Mouse (Mus musculus) limb, embryonic 12.5 days (tissue): Measurements from ENCODE around the gene Slc12a1. TPM values are rescaled to one million over a fixed set of nuclear protein-coding genes. Genes with fewer than 3 reads are reported as not detected.

Experiments used
- ATAC-seq: fragments of 200-750 bp; cut with Nextera tagmentation; 2 replicates; pipeline ENCODE4 v1.8.0; 2017; ENCODE audit warnings: low read depth, moderate TSS enrichment; ENCODE audit not compliant: insufficient number of reproducible peaks, insufficient read depth, low FRiP score, low TSS enrichment
- H3K27ac ChIP-seq: fragments of 300-500 bp; sonication (generic); 2 replicates; pipeline ENCODE4 v1.5.1; 2016; ENCODE audit warnings: mild to moderate bottlenecking, moderate library complexity
- H3K27me3 ChIP-seq: fragments of 300-500 bp; sonication (generic); 2 replicates; pipeline ENCODE4 v1.6.1; 2016; ENCODE audit warnings: mild to moderate bottlenecking, moderate library complexity
- H3K36me3 ChIP-seq: fragments of 300-500 bp; sonication (generic); 2 replicates; pipeline ENCODE4 v1.6.1; 2016; ENCODE audit warnings: mild to moderate bottlenecking, moderate library complexity
- H3K4me1 ChIP-seq: fragments of 300-500 bp; sonication (generic); replicated peaks from 2 replicates; pipeline ENCODE4 v1.6.1; 2016
- H3K4me2 ChIP-seq: fragments of 300-500 bp; sonication (generic); 2 replicates; pipeline ENCODE4 v1.6.1; 2016; ENCODE audit warnings: mild to moderate bottlenecking, moderate library complexity
- H3K4me3 ChIP-seq: fragments of 300-500 bp; sonication (generic); replicated peaks from 2 replicates; pipeline ENCODE4 v1.5.1; 2016; ENCODE audit warnings: mild to moderate bottlenecking
- H3K9ac ChIP-seq: fragments of 300-500 bp; sonication (generic); replicated peaks from 2 replicates; pipeline ENCODE4 v1.6.1; 2016; ENCODE audit warnings: mild to moderate bottlenecking, moderate library complexity
- H3K9me3 ChIP-seq: fragments of 300-500 bp; sonication (generic); 2 replicates; pipeline ENCODE4 v1.6.1; 2016; ENCODE audit warnings: mild to moderate bottlenecking, moderate library complexity
- WGBS: fragments of 180-500 bp; shearing (Covaris S2); methylation state at CpG from one replicate; pipeline ENCODE4 v1.1.7; 2016; 5-methylcytosine and 5-hydroxymethylcytosine counted together
- polyA plus RNA-seq: library from polyadenylated mRNA; unstranded; fragments of >200 nt; fragmentation: Nextera tagmentation; extraction: Ambion mirVana; gene quantifications from 2 replicates; pipeline ENCODE4 v1.2.1, GENCODE M21; 2016

Slc12a1 gene
- polyA plus RNA-seq, 1 experiment from 2014 or later = not detected

GRCm38 (mm10) chr2:125208894-125209596 is 56.7 kb downstream of the Slc12a1 start:
- ATAC-seq = no peak; the same call in 1 of the 2 replicates

GRCm38 (mm10) chr2:125211831-125212510 is 59.7 kb downstream of the Slc12a1 start:
- Histone ChIP-seq H3K9ac (no peak overlapping the region), H3K27me3 (no peaks in the 10 kb centered on the region; the same call in 1 of the 2 replicates), H3K36me3 (no peaks in the 10 kb centered on the region), H3K27ac (no peak overlapping the region), H3K4me3 (no peak overlapping the region), H3K9me3 (no peaks in the 10 kb centered on the region), H3K4me2 (no peak overlapping the region), H3K4me1 (peaks cover 6% of the 10 kb centered on the region; the same call in 1 of the 2 replicates)
- no peak for ATAC-seq
- WGBS = 47% methylated on average over 10 of the region's 10 CpGs

More at GRCm38 (mm10) chr2:125208894-125209596, 56.7 kb downstream of the Slc12a1 start:
- Histone ChIP-seq H3K27me3 (no peaks in the 10 kb centered on the region; the same call in 1 of the 2 replicates), H3K36me3 (no peaks in the 10 kb centered on the region), H3K4me2 (no peak overlapping the region), H3K27ac (no peak overlapping the region), H3K9me3 (no peaks in the 10 kb centered on the region), H3K9ac (no peak overlapping the region), H3K4me3 (no peak overlapping the region), H3K4me1 (peaks cover 6% of the 10 kb centered on the region; the same call in 1 of the 2 replicates)
- WGBS = 50% methylated on average over 14 of the region's 14 CpGs

DNA sequence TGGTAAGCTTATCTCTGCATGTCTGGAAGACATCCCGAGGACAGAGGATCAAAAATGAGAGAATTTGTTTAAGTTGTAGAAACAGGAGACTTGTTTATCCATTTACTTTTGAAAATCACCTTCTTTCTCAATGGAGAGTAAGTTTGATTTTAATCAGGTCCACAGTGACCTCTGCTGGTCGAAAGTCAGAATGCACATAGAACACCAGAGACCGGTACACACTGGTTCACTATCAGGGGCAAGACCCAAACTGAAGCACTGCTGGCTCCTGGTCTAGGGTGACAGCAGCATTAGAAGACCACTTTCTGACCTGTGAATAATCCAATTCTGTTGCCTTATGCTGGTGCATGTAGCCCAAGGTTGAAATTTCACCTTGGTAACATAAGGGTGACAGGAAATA is 62.3 kb downstream of the Slc12a1 start:
- Histone ChIP-seq H3K36me3 (no peaks in the 10 kb centered on the region), H3K4me2 (no peak overlapping the region), H3K9ac (no peak overlapping the region), H3K27me3 (no peaks in the 10 kb centered on the region; the same call in 1 of the 2 replicates), H3K27ac (no peak overlapping the region), H3K4me3 (no peak overlapping the region), H3K4me1 (peaks cover 6% of the 10 kb centered on the region; the same call in 1 of the 2 replicates), H3K9me3 (no peaks in the 10 kb centered on the region)
- WGBS = 5% methylated on average over 3 of the region's 3 CpGs
- ATAC-seq = no peak

DNA sequence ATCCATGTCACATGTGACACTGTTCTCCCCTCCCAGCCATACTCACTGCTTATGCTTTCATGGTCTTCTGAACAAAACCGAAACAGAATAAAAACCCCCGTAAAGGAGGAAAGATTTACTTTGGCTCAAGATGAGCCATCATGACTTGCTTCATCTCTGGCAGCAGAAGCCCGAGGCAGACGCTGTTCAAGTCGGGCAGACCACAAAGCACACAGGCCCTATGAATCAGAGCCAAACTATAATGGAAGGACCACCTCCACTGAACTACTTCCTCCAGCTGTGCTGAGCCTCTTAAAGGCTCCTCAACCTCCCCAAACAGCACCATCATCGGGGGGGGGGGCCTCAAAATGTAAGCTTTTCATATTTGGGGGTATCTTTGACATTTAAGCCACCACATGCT is 65.0 kb downstream of the Slc12a1 start:
- Histone ChIP-seq H3K27ac (no peak overlapping the region), H3K4me1 (no peaks in the 10 kb centered on the region), H3K9me3 (no peaks in the 10 kb centered on the region), H3K9ac (no peak overlapping the region), H3K4me3 (no peak overlapping the region), H3K36me3 (no peaks in the 10 kb centered on the region), H3K4me2 (no peak overlapping the region), H3K27me3 (no peaks in the 10 kb centered on the region; the same call in 1 of the 2 replicates)
- WGBS = 75% methylated on average over 6 of the region's 6 CpGs
- no peak for ATAC-seq

- Histone ChIP-seq H3K36me3 (no peaks in the 10 kb centered on the region), H3K27ac (no peak overlapping the region), H3K27me3 (no peaks in the 10 kb centered on the region), H3K4me3 (no peak overlapping the region), H3K4me2 (no peak overlapping the region), H3K4me1 (no peaks in the 10 kb centered on the region), H3K9me3 (no peaks in the 10 kb centered on the region), H3K9ac (no peak overlapping the region)
- ATAC-seq = no peak
- WGBS = 83% methylated on average over 1 of the region's 1 CpGs
Observed at GRCm38 (mm10) chr2:125218566-125218965, 66.3 kb downstream of the Slc12a1 start.

GRCm38 (mm10) chr2:125219268-125219667 is 67.0 kb downstream of the Slc12a1 start:
- H3K4me3 ChIP-seq = no peak overlapping the region
- no peaks in the 10 kb centered on the region for H3K36me3 ChIP-seq
- H3K4me1 ChIP-seq = no peaks in the 10 kb centered on the region
- no peak overlapping the region for H3K4me2 ChIP-seq
- WGBS = 73% methylated on average over 3 of the region's 3 CpGs
- H3K9me3 ChIP-seq = no peaks in the 10 kb centered on the region
- H3K9ac ChIP-seq = no peak overlapping the region
- no peak for ATAC-seq
- H3K27ac ChIP-seq = no peak overlapping the region
- H3K27me3 ChIP-seq = no peaks in the 10 kb centered on the region

GRCm38 (mm10) chr2:125221673-125222072 is 69.4 kb downstream of the Slc12a1 start:
- no peaks in the 10 kb centered on the region for H3K27me3 ChIP-seq
- H3K36me3 ChIP-seq = no peaks in the 10 kb centered on the region
- ATAC-seq = no peak
- H3K9ac ChIP-seq = no peak overlapping the region
- H3K4me2 ChIP-seq = no peak overlapping the region
- 91% methylated on average over 1 of the region's 1 CpGs for WGBS
- H3K4me3 ChIP-seq = no peak overlapping the region
- H3K9me3 ChIP-seq = no peaks in the 10 kb centered on the region
- no peaks in the 10 kb centered on the region for H3K4me1 ChIP-seq
- H3K27ac ChIP-seq = no peak overlapping the region

DNA sequence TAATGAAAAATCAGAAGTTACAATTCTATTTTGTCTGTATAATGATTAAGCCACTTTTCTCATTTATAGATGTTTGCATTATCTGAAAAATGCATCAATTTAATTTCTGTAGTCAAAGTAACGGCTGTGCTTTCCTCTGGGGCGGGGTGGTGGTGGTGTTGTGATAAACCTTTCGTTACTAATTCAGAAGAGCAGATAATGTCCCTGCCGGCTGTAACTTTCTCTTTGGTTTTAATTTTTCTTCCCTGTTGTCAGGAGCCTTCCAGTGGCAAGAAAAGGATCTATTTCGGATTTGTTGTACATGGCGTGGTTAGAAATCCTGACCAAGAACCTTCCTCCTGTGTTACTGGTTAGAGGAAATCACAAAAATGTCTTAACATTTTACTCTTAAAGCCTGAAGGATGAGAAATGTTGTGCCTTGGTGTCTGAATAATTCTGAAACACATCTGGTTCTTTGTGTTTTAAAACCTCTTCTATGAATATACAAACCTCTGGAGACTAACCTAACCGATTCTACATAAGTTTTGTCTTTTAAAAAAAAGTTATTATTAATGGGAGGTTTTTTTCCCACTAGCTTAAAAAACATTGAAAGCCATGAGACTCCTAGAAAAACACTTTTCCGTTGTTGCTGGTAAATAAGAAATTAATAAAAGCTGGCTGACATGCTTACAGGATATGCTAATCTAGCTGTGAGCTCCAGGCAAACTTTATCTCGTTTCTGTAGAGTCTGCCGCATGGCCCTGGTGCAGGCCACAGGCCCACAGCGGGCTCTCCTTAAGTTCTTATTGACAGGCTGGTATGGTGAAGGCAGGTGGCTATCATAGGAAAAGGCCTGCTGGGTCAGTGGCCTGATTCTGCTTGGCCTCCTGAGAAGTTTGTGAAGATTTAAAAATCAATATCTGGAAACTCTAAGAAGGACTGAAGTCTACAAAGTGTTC is 76.4 kb downstream of the Slc12a1 start:
- no peak overlapping the region for H3K4me2 ChIP-seq
- no peaks in the 10 kb centered on the region for H3K4me1 ChIP-seq
- H3K4me3 ChIP-seq = no peak overlapping the region
- no peak overlapping the region for H3K9ac ChIP-seq
- no peak for ATAC-seq
- H3K9me3 ChIP-seq = no peaks in the 10 kb centered on the region
- no peaks in the 10 kb centered on the region for H3K36me3 ChIP-seq
- 85% methylated on average over 11 of the region's 11 CpGs for WGBS
- H3K27me3 ChIP-seq = no peaks in the 10 kb centered on the region
- H3K27ac ChIP-seq = no peak overlapping the region

DNA sequence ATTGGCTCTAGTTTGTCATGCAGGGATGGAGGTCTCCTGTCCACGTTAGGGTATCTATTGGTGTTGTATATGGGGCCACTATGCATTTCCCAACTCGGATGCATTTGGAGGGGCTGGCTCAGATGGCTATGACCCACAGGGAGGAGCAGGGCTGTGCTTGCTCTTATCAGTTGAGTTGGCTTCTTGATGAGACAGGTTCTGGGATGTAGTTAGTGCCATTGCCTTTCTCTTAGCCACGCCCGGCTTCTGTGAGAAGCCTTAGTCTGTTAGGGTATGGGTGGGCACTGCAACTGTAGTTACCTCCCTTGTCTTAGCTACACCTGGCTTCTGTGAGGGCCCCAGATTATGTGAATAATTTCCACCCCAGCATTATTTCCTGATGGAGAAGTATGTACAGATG is 79.9 kb downstream of the Slc12a1 start:
- ATAC-seq = no peak

DNA sequence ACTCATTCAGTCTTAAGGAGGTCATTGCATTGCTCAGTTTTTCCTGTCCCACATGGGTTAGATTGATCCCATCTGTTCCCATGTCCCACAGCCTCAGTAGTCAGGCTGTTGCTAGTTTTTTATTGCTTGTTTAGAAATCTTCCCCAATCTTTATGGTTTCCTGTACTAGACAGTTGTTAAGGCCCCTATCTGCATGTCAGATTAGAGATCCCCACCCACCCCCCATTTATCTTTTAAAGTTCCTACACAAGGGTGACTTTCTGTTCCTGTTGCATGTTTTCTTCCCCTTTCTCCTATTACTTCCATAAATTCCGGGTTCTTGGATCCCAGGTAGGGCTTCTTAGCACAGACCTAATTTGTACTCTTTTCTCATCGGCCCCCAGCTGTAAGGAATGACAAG is 81.2 kb downstream of the Slc12a1 start:
- Histone ChIP-seq H3K4me2 (no peak overlapping the region), H3K4me3 (no peak overlapping the region), H3K27ac (no peak overlapping the region), H3K36me3 (no peaks in the 10 kb centered on the region), H3K9me3 (no peaks in the 10 kb centered on the region), H3K27me3 (no peaks in the 10 kb centered on the region), H3K9ac (no peak overlapping the region), H3K4me1 (no peaks in the 10 kb centered on the region)
- ATAC-seq = no peak
- WGBS = 74% methylated on average over 2 of the region's 2 CpGs

More for the DNA sequence above, 79.9 kb downstream of the Slc12a1 start:
- no peaks in the 10 kb centered on the region for H3K36me3 ChIP-seq
- H3K4me3 ChIP-seq = no peak overlapping the region
- 87% methylated on average over 4 of the region's 4 CpGs for WGBS
- no peaks in the 10 kb centered on the region for H3K4me1 ChIP-seq
- no peak overlapping the region for H3K4me2 ChIP-seq
- H3K27me3 ChIP-seq = no peaks in the 10 kb centered on the region
- H3K9ac ChIP-seq = no peak overlapping the region
- H3K9me3 ChIP-seq = no peaks in the 10 kb centered on the region
- H3K27ac ChIP-seq = no peak overlapping the region

DNA sequence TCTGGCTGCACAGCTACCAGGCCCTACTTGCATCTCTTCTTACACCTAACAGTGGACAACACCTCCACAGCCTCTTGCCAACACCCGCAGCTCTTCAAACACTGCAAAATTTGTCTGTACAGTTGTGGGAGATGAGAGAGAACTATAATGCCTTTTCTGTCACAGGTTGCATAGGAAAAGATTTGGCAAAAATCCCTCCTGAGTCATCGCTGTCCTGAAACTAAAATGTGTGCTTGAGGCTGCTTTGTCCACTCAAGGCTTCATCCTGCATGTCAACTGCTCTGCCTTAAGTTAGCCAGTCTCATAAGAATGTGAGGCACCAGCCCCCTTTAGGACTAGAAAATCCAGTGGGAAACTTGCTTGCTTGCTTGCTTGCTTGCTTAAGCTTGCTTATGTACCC is 81.7 kb downstream of the Slc12a1 start:
- Histone ChIP-seq H3K9ac (no peak overlapping the region), H3K4me2 (no peak overlapping the region), H3K27ac (no peak overlapping the region), H3K9me3 (no peaks in the 10 kb centered on the region), H3K36me3 (no peaks in the 10 kb centered on the region), H3K4me1 (no peaks in the 10 kb centered on the region), H3K27me3 (no peaks in the 10 kb centered on the region), H3K4me3 (no peak overlapping the region)
- no peak for ATAC-seq
- WGBS = 94% methylated on average over 2 of the region's 2 CpGs
